Mouse (Mus musculus): ENCODE measurements around the gene Slitrk2. TPM values are rescaled to one million over a fixed set of nuclear protein-coding genes. Genes with fewer than 3 reads are reported as not detected.

Gene Slitrk2
- total RNA-seq (2021) = 1 to 10 TPM in 1 of 2 experiments, under 1 TPM in 1; 0.66 to 1.1 TPM
- long read RNA-seq, experiment 1 = 0 reads
- long read RNA-seq, experiment 2 = 0 reads

DNA sequence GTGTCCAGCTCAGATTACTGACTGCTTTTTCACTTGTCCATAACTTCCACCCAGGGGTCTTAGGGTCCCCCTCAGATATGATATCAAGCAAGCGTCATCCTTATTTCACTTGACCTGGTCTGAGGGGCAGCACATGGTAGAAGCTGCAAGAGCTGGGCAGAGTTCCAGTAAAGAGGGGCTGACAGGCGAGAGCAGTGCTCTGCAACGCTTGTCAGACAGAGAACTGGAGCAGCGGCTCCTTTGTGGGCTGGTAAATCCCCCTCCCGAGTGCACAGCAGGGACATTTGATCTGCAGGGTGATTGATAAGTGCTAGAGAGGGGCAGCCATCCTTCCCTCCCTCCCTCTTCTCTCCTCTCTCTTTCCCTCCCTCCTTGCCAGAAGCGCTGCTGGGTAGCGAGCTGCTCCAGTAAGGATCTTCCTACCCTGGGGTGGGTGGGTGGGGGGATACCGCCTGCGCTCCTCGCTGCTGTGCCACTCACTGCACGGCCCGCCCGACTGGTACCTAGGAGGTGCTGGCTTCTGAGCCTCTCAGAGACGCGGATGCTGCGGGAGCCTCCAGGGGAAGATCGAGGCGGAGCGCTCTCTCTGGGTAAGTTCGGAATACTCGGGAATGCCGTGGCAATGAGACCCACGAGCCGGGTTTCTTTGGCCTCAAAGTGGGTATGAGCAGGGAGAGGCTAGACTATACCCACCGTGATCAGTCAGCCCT, at the start of gene Slitrk2:
TSS of gene Slitrk2 (plus strand) at position 408 of the 710 bp plus-strand sequence.
- no peak for DNase-seq

DNA sequence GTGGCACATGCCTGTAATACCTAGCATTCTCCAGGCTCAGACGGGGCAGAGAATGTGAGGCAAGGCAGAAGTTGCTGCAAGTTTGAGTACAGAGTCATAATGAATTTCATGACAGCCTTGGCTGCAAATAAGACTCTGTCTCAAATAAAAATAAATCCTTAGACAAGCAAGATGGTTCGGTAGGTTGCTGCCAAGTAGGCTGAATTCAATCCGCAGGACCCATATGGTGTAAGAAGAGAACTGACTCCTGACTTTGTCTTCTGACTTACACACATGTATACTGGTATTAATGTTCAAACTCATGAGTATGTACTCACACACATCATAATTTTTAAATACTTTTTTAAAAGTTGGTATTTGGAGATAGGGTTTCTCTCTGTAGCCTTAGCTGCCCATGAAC, 43.6 kb upstream of the Slitrk2 start:
- no peak for DNase-seq

DNA sequence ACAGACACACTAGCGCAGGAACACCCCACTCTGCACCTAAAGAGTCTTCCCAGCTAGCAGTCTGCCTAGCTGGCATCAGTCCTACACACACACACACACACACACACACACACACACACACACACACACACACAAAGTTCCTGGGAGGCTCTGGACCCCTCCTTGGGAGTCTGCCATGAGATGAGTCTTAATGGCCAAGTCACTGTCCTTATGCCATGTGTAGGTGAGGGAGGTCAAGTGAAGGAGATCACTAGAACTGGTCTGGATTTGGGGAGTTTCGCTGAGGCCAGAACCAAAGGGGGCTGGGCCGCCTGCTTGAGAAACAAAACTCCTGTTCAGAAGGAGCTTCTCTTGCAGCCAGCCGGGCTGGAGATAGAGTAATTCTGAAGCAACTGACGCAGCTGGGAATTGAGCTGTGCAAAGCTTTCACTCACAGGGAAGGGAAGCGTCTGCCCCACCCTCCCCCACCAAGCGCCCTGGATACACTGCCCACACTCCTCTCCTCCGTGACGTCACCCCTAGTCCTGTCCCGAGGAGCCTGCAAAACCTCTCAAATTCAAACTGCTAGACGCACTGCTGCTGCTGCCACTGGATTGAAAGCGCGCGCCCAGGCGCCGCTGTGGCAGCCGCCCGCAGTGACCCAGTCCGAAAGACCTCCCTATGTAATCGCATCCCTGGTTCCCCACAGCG, 3.5 kb downstream of the Slitrk2 start:
- peak; percentile 16 to 24 for DNase-seq

DNA sequence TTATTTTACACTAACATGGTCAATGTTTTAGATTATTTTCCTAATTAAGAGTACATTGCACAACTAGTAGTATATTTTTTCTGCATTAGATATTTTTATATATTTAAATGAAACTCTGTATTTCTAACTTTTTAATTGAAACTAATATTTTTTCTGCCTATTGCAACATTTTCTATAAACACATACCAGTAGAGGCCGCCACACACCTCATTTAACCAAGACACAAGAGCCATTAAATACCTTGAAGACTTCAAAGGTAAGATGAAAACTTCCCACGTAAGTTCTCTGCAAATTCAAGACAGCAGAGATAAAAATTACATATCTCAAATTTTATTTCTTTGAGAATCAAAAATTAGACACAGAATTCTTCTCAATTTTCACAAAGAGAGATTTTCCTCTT, 8.2 kb downstream of the Slitrk2 start:
- DNase-seq = peak in 1 of 2 experiments; percentile 9

DNA sequence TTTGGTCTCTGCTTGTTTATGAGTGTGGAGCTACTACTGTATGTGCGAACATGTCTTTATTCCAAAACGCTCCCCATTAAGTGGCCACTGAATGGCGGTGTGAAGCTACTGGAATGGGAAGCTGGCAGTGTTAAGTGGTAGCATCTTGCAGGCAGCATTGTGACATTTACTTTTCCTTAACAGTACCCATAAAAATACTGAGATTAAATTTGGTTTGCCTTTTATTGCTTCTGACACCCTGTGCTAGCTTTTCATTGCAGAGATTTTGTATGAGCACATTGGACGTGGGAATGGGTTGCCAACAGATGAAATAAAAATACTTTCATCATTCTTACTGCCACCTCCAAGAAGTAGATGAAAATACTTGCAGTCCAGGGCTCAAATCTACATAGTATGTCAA, 27.8 kb downstream of the Slitrk2 start:
- no peak for DNase-seq

DNA sequence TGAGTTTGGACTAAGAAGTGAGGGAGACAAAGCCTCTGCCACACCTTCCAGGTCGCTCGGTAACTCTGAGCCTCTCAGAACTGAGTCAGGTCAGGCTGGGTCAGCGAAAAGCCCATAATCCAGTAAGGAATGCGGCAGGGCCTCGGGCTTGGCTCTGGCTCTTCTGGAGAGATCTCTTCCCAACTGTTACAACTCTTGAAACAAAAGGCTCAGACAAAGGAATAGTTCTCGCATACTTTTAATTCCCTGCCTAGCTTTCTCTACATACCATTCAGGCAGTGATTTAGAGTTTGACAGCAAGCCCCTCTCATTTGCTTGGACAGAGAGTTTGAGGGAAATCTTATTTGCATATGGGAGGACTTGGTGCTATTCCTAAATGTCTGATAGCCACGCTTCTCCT, 29.5 kb downstream of the Slitrk2 start:
- no peak for DNase-seq
